Mouse (Mus musculus): Measurements from ENCODE around the gene Jhy. TPM values are rescaled to one million over a fixed set of nuclear protein-coding genes. Genes with fewer than 3 reads are reported as not detected.

The Jhy gene
- under 1 TPM in 1 of 4 experiments, not detected in 3; 0.09 TPM for total RNA-seq (2022)

GRCm38 (mm10) chr9:40963586-40964417 is at the start of gene Jhy:
TSS of gene Jhy (minus strand) at chr9:40964118.
- DNase-seq: no peak

DNA sequence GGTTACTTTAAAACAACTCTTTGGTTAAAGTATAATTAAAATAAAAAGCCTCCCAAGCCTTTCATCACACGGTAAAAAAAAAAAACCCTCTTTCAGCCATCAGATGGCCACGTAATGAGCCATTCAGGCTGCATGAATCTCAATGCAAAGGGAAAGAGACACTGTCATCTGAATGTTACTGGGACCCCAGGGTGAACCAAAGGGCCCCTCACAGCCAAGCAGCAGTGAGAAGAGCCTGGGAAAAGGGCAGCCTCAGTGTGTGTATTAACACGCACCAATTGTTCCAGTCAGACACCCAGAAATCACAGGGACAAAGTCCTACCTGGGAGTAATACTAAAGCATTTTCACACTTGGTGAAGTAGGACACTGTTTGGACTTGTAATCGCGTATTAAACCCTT is 48.5 kb upstream of the Jhy start:
- DNase-seq: no peak

DNA sequence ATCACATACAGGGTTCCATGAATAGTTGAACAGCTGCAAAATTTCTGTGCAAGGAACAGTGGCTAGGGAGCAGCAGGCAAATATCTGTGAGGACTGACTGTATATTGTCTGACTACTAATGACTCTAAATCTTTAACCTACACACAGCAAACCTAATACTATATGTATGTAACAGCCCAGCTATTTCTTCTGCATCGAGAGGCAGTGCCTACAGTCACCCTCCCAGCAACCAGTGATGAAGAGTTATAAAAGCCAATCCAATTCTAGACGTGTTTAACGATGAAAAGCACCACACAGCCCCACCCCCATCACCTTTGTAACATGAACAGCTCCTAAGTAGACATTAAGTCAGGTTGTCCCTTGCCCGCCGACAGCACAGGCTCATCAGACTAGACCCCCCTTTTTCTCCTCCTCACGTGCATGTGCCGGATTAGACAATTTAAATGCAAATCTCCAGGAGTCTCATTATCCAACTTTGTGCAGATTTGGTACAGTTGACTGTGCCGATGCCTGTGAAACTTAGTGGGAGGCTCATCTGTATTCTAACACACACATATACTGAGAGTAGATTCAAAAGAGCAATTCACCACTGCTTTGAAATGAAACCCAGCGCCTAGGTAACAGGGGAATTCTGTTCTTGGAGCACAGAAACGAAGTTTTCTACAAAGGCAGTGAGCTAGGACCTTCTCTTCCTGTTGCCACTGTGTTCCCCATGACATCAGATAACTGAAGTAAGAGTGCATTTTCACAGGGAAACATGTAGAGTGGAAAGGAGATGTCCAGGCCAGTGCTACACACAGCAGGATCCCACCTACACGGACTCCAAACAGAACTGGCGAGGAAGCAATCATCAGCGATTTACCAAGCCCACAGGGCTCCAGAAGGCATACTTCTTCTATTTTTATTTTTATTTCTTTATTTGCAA is 47.9 kb upstream of the Jhy start:
- no peak for DNase-seq

GRCm38 (mm10) chr9:41007785-41008184 is 43.9 kb upstream of the Jhy start:
- no peak for DNase-seq

DNA sequence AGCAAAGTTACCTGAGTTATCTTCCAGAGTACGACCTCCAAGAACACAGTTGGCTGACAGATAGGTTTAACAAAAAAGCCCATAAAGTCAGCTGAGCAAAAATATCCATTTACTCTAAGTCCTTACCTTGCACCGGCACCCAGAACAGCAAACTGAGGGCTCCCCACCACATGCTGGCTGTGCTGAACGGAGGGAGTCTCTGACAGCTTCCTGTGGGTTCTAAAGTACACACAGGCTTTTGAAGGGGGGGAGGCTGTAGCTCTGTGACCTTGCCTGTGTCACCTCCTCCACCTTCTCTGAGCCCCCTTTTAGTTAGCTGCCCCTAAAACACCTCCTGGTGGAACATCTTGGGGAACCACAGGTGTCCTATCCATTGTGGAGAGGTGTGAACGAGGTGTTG is 40.5 kb upstream of the Jhy start, which contains the start of gene Crtam:
Gene Crtam, minus strand, starts transcription at position 214 of the 400 bp plus-strand sequence.
- no peak for DNase-seq

- no peak for DNase-seq
These were observed 33.3 kb upstream of the Jhy start for GRCm38 (mm10) chr9:40997116-40997779.

GRCm38 (mm10) chr9:40994075-40994474 is 30.2 kb upstream of the Jhy start:
- DNase-seq: no peak

- DNase-seq: no peak
These were observed 27.6 kb upstream of the Jhy start for GRCm38 (mm10) chr9:40991511-40991910.

GRCm38 (mm10) chr9:40989940-40990588 is 26.1 kb upstream of the Jhy start:
- peak; percentile 2 for DNase-seq

- DNase-seq: no peak
These were observed 20.4 kb upstream of the Jhy start for GRCm38 (mm10) chr9:40984313-40984712.

DNA sequence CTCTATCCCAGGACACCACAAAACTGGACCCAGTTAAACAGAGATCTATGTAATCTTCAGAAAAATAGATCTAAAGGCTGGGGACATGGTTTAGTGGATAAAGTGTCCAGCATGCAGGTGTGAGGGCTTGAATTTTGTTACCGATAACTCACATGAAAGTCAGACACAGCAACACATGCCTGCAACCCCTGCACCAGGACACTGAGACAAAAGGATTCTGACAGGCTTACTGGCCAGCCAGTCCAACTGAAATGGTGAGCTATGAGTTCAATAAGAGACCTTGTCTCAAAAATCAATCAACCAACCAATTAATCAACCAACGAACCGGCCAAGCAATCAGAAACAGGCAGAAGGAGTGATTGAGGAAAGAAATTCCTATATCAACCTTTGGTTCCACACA is 19.8 kb upstream of the Jhy start:
- no peak for DNase-seq

DNA sequence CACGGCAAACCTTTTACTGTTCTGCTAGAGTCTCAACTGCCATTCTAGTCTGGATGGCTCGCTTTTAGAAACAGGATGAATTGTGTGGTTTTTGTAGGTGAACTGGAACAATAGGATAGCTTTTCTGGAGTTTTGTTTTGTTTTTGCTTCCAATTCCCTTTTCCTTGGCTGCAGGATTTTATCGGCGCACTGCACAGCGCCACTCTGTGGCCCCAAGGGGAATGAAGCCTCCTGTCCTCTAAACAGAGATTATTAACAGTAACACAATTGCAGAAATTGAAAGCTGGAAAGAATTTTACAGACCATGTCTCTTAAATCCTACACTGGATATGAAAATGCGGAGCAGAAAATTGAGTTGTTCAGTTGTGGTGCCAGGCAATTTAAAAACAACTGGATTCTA is 18.6 kb upstream of the Jhy start:
- no peak for DNase-seq

DNA sequence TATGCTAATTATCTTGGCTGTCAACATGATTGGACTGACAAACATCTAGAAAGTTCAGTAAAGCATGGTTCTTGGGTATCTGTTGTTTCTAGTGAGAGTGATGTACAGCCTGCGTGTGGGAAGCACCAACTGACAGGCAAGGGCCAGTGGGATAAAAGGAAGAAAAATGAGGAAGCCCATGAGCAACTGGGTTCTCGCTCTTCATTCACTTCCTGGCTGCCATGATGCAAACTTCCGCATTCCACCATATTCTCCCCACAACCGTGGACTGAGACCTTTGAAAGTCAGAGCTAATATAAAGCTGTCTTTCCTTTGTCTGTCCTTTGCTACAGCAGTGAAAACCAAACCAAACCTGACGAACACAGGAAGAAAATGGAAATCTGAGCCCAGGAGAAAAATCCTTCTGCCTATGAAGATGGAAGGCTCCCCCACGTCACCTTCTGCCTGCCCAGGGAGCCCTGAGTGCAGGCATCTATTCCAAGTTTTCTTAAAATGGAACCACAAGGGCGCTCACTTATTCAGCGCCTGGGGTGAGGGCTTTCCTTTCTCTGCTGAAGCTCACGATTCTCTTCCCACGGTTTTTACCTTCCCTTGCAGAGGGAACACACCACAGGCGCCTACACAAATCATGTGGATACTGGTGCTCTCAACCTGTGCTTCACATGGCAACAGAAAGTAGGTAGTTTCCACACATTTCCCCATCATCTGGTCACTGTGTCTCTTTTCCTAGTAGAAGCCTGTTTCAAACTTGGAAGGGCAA is 10.3 kb upstream of the Jhy start:
- no peak for DNase-seq

DNA sequence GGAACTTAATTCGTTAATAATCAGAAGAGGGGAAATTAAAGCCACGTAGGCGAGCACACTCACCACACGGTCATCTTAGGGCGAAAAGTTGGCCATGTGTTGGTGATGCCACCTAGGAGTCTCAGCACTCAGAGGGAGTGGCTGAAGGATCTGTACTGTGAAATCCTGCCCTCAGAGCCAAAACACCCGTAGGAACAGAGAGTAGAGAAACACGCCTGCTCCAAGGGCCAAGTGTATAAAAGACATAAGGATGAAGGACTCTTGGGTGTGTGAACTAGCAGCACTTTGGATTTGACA is 448 bp upstream of the Jhy start:
- no peak for DNase-seq

DNA sequence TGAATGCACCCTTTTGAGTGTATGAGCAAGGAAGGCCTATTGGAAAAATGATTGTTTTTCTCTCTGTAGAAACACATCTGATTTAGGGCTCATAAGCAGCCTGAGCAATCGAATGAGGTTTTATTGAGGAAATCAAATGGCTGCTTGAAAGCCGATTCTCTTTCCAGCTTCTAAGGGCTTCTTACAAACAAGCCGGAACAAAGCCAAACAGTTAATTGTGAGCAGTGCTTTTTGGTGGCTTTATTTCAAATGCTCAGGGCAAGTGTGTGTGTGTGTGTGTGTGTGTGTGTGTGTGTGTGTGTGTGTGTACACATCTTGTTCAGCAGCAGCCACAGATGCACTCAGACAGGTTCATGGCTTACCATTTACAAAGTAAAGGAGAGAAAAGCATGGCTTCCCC is 2.5 kb downstream of the Jhy start:
- no peak for DNase-seq

GRCm38 (mm10) chr9:40949039-40949615 is 14.8 kb downstream of the Jhy start:
- no peak for DNase-seq

DNA sequence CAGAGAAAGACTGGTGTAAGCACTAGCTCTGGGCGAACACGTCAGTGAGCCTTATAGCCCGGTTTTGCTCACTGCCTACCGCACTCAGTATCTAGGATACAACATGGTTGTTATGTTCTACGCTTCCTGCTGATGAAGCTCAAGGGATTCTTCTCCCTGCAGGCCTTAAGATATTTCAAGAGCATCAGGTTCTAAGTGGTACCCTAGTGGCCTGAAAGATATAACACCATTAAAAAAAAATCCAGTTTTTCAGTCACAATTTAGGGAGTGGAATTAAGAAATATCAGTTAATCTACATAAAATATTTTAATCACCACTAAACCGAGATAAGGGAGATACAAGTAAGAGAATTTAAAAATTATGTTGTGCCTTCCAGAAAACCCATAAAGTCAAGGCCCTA is 15.4 kb downstream of the Jhy start:
- no peak for DNase-seq

- DNase-seq: no peak
These were observed 16.8 kb downstream of the Jhy start for GRCm38 (mm10) chr9:40947131-40947530.

DNA sequence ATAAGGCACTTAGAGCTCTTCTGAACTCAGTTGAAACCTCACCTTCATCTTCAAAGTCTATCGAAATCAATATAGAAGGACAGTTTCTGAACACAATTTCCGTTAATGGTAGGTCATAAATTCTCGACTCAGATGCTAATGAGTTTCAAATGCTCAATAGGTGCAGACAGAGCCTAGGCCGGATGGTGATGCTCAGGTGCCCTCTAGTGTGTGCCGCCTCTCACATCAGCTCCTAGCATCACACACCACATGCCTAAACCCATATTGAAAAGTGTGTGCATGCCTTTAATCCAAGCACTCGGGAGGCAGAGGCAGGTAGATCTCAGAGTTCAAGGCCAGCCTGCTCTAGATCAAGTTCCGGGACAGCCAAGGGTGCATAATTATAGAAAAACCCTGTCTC is 26.5 kb downstream of the Jhy start:
- DNase-seq: no peak

- DNase-seq: no peak
These were observed 30.6 kb downstream of the Jhy start for GRCm38 (mm10) chr9:40933323-40933722.

DNA sequence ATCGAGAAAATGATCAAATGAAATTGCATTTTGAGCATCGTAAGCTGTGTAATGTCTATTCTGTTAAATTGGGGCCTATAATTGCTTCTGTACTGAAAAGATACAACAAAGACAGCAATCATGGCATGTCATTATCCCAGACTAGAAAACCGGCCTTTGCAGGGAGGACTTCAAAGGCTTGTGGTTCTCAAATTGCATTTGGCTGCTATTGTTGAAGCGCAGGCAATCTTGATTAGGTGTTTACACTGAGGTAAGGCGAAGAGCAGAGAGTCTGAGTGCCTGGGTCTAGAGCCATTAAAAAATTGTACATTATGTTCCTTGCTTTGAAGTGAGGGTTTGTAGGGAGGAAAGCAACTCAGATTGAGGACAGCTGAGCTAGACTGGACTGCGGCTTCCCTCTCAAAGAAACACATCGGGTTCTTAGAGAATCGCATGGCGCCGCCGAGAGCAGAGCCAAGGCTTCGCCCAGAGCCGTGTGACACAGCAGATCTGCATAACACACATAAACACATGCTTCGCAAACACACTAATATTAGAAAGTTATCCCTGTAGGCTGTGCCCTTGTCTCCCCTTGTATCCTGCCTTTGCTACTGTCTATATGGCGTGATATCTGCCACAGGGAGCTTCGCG is 36.5 kb downstream of the Jhy start:
- DNase-seq: no peak
